Mouse (Mus musculus) brain, embryonic 14.5 days (tissue): ENCODE data around the gene Wrb.

ENCODE experiments used
- CTCF ChIP-seq: fragments of 200-500 bp; IDR thresholded peaks from 2 replicates; pipeline ENCODE4 v1.5.1; 2012; ENCODE audit warnings: inconsistent platforms, mild to moderate bottlenecking, moderate library complexity, borderline replicate concordance; ENCODE audit not compliant: insufficient read depth, insufficient read length; ENCODE audit errors: extremely low read depth
- POLR2A ChIP-seq: fragments of 200-500 bp; IDR thresholded peaks from 2 replicates; pipeline ENCODE4 v1.6.1; 2012; ENCODE audit warnings: mild to moderate bottlenecking, inconsistent platforms, borderline replicate concordance; ENCODE audit not compliant: poor library complexity, insufficient read depth, insufficient read length, severe bottlenecking; ENCODE audit errors: extremely low read depth

DNA sequence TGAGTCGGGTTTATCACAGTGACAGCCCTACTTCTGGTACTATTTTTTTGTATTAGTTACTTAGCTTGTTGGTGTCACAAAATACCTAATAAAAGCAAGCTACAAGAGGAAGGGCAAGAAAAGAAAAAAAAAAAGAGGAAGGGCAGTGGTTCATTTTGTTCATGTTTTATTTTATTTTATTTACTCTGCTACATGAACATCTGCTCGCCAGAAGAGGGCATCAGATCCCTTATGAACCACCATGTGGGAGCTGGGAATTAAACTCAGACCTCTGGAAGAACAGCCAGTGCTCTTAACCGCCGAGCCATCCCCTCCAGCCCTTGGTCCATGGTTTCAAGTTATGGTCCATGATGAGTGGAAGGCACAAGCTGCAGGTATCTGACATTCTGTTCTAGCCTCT, 30.5 kb upstream of the Wrb start:
- no peak for TF ChIP-seq CTCF
- no peak for TF ChIP-seq POLR2A
